In the genomic region with DNA sequence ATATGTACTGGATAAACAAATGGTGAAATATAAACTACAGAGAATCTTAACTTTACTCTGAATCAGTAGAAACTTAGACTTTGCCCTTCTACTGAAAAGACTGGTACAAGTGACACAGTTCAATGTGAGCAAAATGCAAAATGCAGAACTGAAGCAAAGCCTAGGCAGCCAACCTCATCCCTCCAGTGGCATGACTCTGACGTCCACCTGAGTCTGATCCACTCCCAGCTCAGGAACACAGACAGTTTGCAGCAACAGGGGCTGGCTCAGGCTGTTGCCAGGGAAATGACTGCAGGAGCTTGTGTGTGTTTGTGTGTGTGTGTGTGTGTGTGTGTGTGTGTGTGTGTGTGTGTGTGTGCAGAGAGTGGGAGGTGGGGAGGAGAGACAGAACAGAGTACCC, we compare ENCODE assay signal across 23 mouse cellular contexts.
A peak's percentile ranks its signal among the peaks of the same experiment; 100 is the strongest.
DNase-seq lines count a peak whose midpoint lies in the region; ATAC-seq and TF ChIP-seq lines count a peak whose summit lies in the region.
"Had no signal": no experiment of that assay in that cellular context is flagged by ENCODE, and none has a peak within 500 bp of the region (broad histone marks: within the 10 kb centered on the region; RNA-seq: fewer than 3 reads in every experiment).

No protein-coding gene starts in this region.

- no peak for DNase-seq in kidney, postnatal 0 days (ENCODE audit: low spot score)
- DNase-seq in brain, adult 2 months (ENCODE audit: low read depth, low spot score) = peak; percentile 17
- DNase-seq: adrenal gland, postnatal 14 days; cerebellum, adult 18-20 months; embryo, embryonic 11 days; gastrocnemius, adult 2 months; gastrocnemius, postnatal 25 days; heart, postnatal 4 days had no signal

- H3K9me3 ChIP-seq in intestine, postnatal 0 days (ENCODE audit: control insufficient read depth) = no peaks in the 10 kb centered on the region
- H3K9me3 ChIP-seq in intestine, embryonic 15.5 days = no peaks in the 10 kb centered on the region
- no peaks in the 10 kb centered on the region for H3K9me3 ChIP-seq in kidney, postnatal 0 days (replicated peaks; ENCODE audit: low read length)
- no peaks in the 10 kb centered on the region for H3K9me3 ChIP-seq in kidney, embryonic 15.5 days (replicated peaks)
- no peaks in the 10 kb centered on the region for H3K9me3 ChIP-seq in liver, embryonic 16.5 days (replicated peaks; ENCODE audit: control insufficient read depth, low read length)
- no peaks in the 10 kb centered on the region for H3K9me3 ChIP-seq in liver, embryonic 12.5 days (replicated peaks)
- H3K9me3 ChIP-seq: embryonic facial prominence, embryonic 15.5 days; forebrain, embryonic 10.5 days; heart, embryonic 13.5 days; hindbrain, embryonic 13.5 days had no signal

- no peak overlapping the region for H3K27ac ChIP-seq in intestine, postnatal 0 days (ENCODE audit: low read depth, low read length)
- no peak overlapping the region for H3K27ac ChIP-seq in intestine, embryonic 15.5 days
- H3K27ac ChIP-seq in kidney, postnatal 0 days = no peak overlapping the region
- H3K27ac ChIP-seq in kidney, embryonic 15.5 days = no peak overlapping the region
- H3K27ac ChIP-seq in liver, embryonic 16.5 days (ENCODE audit: low read length) = no peak overlapping the region
- H3K27ac ChIP-seq in liver, embryonic 12.5 days = no peak overlapping the region
- H3K27ac ChIP-seq: embryonic facial prominence, embryonic 15.5 days; forebrain, embryonic 10.5 days; gastrocnemius, adult 2 months; heart, embryonic 13.5 days; hindbrain, embryonic 13.5 days had no signal

- no peaks in the 10 kb centered on the region for H3K27me3 ChIP-seq in intestine, postnatal 0 days (replicated peaks; ENCODE audit: control insufficient read depth, insufficient read depth, low read length)
- H3K27me3 ChIP-seq in intestine, embryonic 15.5 days (replicated peaks) = no peaks in the 10 kb centered on the region
- H3K27me3 ChIP-seq in kidney, postnatal 0 days (ENCODE audit: insufficient read depth, low read length) = no peaks in the 10 kb centered on the region
- no peaks in the 10 kb centered on the region for H3K27me3 ChIP-seq in kidney, embryonic 15.5 days
- H3K27me3 ChIP-seq in liver, embryonic 16.5 days (ENCODE audit: control insufficient read depth, insufficient read depth, low read depth, low read length) = no peaks in the 10 kb centered on the region
- H3K27me3 ChIP-seq in liver, embryonic 12.5 days (replicated peaks) = no peaks in the 10 kb centered on the region
- H3K27me3 ChIP-seq: CH12.LX; embryonic facial prominence, embryonic 15.5 days; heart, embryonic 13.5 days; hindbrain, embryonic 13.5 days; Patski had no signal

- H3K4me2 ChIP-seq in intestine, postnatal 0 days (replicated peaks; ENCODE audit: low read depth) = no peak overlapping the region
- no peak overlapping the region for H3K4me2 ChIP-seq in intestine, embryonic 15.5 days (replicated peaks)
- no peak overlapping the region for H3K4me2 ChIP-seq in kidney, postnatal 0 days (ENCODE audit: low read length)
- no peak overlapping the region for H3K4me2 ChIP-seq in kidney, embryonic 15.5 days
- no peak overlapping the region for H3K4me2 ChIP-seq in liver, embryonic 16.5 days (ENCODE audit: low read depth, low read length)
- no peak overlapping the region for H3K4me2 ChIP-seq in liver, embryonic 12.5 days
- H3K4me2 ChIP-seq: embryonic facial prominence, embryonic 15.5 days; heart, embryonic 13.5 days; hindbrain, embryonic 13.5 days had no signal

- TF ChIP-seq CTCF in intestine, postnatal 0 days (IDR thresholded peaks at IDR 0.05; ENCODE audit: low read depth) = no peak
- TF ChIP-seq CTCF in kidney, postnatal 0 days (IDR thresholded peaks at IDR 0.05; ENCODE audit: low read depth) = no peak

- no peaks in the 10 kb centered on the region for H3K4me1 ChIP-seq in intestine, postnatal 0 days (replicated peaks; ENCODE audit: control insufficient read depth, insufficient read depth, low read length)
- H3K4me1 ChIP-seq in intestine, embryonic 15.5 days (replicated peaks) = no peaks in the 10 kb centered on the region
- no peaks in the 10 kb centered on the region for H3K4me1 ChIP-seq in kidney, postnatal 0 days (replicated peaks; ENCODE audit: insufficient read depth, low read length)
- peaks cover 3% of the 10 kb centered on the region; the same call in 1 of the 2 replicates for H3K4me1 ChIP-seq in kidney, embryonic 15.5 days
- H3K4me1 ChIP-seq in liver, embryonic 16.5 days (ENCODE audit: control insufficient read depth, low read depth, low read length) = no peaks in the 10 kb centered on the region
- no peaks in the 10 kb centered on the region for H3K4me1 ChIP-seq in liver, embryonic 12.5 days
- H3K4me1 ChIP-seq: embryonic facial prominence, embryonic 15.5 days had no signal

- ATAC-seq in intestine, postnatal 0 days = peak; percentile 42; the same call in 1 of the 2 replicates
- no peak for ATAC-seq in intestine, embryonic 15.5 days
- ATAC-seq in kidney, postnatal 0 days (replicated peaks; ENCODE audit: low FRiP score, low read depth) = peak; percentile 85
- ATAC-seq in kidney, embryonic 15.5 days (replicated peaks; ENCODE audit: low FRiP score) = no peak
- peak; percentile 39; the same call in 1 of the 2 replicates for ATAC-seq in liver, embryonic 16.5 days (ENCODE audit: low read depth)
- no peak for ATAC-seq in liver, embryonic 12.5 days
- no peak for ATAC-seq in megakaryocyte, adult 5-6 weeks (ENCODE audit: poor library complexity, severe bottlenecking)
- ATAC-seq: activated CD4-positive, CD25-positive, alpha-beta regulatory T cell, adult 4 months; forebrain, embryonic 14.5 days; Patski had no signal

- 53% methylated on average over 1 of the region's 1 CpGs for WGBS in intestine, postnatal 0 days
- WGBS in intestine, embryonic 15.5 days = 43% methylated on average over 1 of the region's 1 CpGs
- WGBS in kidney, postnatal 0 days = 50% methylated on average over 1 of the region's 1 CpGs
- 65% methylated on average over 1 of the region's 1 CpGs for WGBS in kidney, embryonic 15.5 days
- 18% methylated on average over 1 of the region's 1 CpGs for WGBS in liver, embryonic 16.5 days (ENCODE audit: insufficient replicate concordance)
- WGBS in liver, embryonic 12.5 days (ENCODE audit: insufficient replicate concordance) = 40% methylated on average over 1 of the region's 1 CpGs

- no peak overlapping the region for H3K4me3 ChIP-seq in intestine, postnatal 0 days (ENCODE audit: low read depth, low read length)
- H3K4me3 ChIP-seq in intestine, embryonic 15.5 days (replicated peaks) = no peak overlapping the region
- H3K4me3 ChIP-seq in kidney, postnatal 0 days (replicated peaks; ENCODE audit: low read depth, low read length) = no peak overlapping the region
- H3K4me3 ChIP-seq in kidney, embryonic 15.5 days (replicated peaks) = no peak overlapping the region
- H3K4me3 ChIP-seq in liver, embryonic 16.5 days (ENCODE audit: low read depth, low read length) = no peak overlapping the region
- H3K4me3 ChIP-seq in liver, embryonic 12.5 days = no peak overlapping the region
- H3K4me3 ChIP-seq: embryonic facial prominence, embryonic 15.5 days; erythroblast, embryonic 14.5 days; forebrain, embryonic 10.5 days; gastrocnemius, adult 2 months; heart, embryonic 13.5 days; hindbrain, embryonic 13.5 days had no signal

- H3K36me3 ChIP-seq in intestine, postnatal 0 days (ENCODE audit: control insufficient read depth, insufficient read depth) = no peaks in the 10 kb centered on the region
- no peaks in the 10 kb centered on the region for H3K36me3 ChIP-seq in intestine, embryonic 15.5 days
- no peaks in the 10 kb centered on the region for H3K36me3 ChIP-seq in kidney, postnatal 0 days (ENCODE audit: insufficient read depth, low read length)
- no peaks in the 10 kb centered on the region for H3K36me3 ChIP-seq in kidney, embryonic 15.5 days
- H3K36me3 ChIP-seq in liver, embryonic 16.5 days (ENCODE audit: control insufficient read depth, insufficient read depth) = no peaks in the 10 kb centered on the region
- no peaks in the 10 kb centered on the region for H3K36me3 ChIP-seq in liver, embryonic 12.5 days
- H3K36me3 ChIP-seq: embryonic facial prominence, embryonic 15.5 days; forebrain, embryonic 10.5 days; heart, embryonic 13.5 days; hindbrain, embryonic 13.5 days had no signal

- H3K9ac ChIP-seq in intestine, postnatal 0 days (ENCODE audit: low read depth, low read length) = no peak overlapping the region
- H3K9ac ChIP-seq in intestine, embryonic 15.5 days = no peak overlapping the region
- H3K9ac ChIP-seq in kidney, postnatal 0 days (ENCODE audit: low read depth, low read length) = no peak overlapping the region
- H3K9ac ChIP-seq in kidney, embryonic 15.5 days = no peak overlapping the region
- H3K9ac ChIP-seq in liver, embryonic 16.5 days (ENCODE audit: low read depth, low read length) = no peak overlapping the region
- no peak overlapping the region for H3K9ac ChIP-seq in liver, embryonic 12.5 days
- H3K9ac ChIP-seq: embryonic facial prominence, embryonic 15.5 days; heart, embryonic 13.5 days; hindbrain, embryonic 13.5 days had no signal

Comparison
In these comparisons a context has a peak if more than half of its experiments do, and no peak if none do; other contexts are left out.
1. ATAC-seq: peak in intestine, postnatal 0 days (single experiment), kidney, postnatal 0 days (single experiment) and liver, embryonic 16.5 days (single experiment); none in intestine, embryonic 15.5 days (single experiment), kidney, embryonic 15.5 days (single experiment), liver, embryonic 12.5 days (single experiment) and megakaryocyte, adult 5-6 weeks (single experiment).